Mouse (Mus musculus) embryonic facial prominence, embryonic 14.5 days (tissue): ENCODE results near the gene Atg4a. TPM values are rescaled to one million over a fixed set of nuclear protein-coding genes. Genes with fewer than 3 reads are reported as not detected.
A peak's percentile ranks its signal among the peaks of the same experiment; 100 is the strongest.

ENCODE experiments used
- ATAC-seq: fragments of 200-750 bp; cut with Nextera tagmentation; 2 replicates; pipeline ENCODE4 v1.8.0; 2017; ENCODE audit warnings: low read depth, moderate number of reproducible peaks, moderate TSS enrichment
- DNase-seq: peaks from one replicate; pipeline ENCODE4 v3.0.0-alpha.2; 2015; ENCODE audit warnings: low spot score
- H3K27ac ChIP-seq: fragments of 300-500 bp; sonication (generic); replicated peaks from 2 replicates; pipeline ENCODE4 v1.5.1; 2014; ENCODE audit warnings: low read depth, mild to moderate bottlenecking, low read length, moderate library complexity
- H3K27me3 ChIP-seq: fragments of 300-500 bp; sonication (generic); replicated peaks from 2 replicates; pipeline ENCODE4 v1.6.1; 2014; ENCODE audit warnings: low read length; ENCODE audit not compliant: control insufficient read depth, insufficient read depth
- H3K36me3 ChIP-seq: fragments of 300-500 bp; sonication (generic); 2 replicates; pipeline ENCODE4 v1.6.1; 2014; ENCODE audit warnings: low read length, mixed read lengths; ENCODE audit not compliant: control insufficient read depth, insufficient read depth
- H3K4me1 ChIP-seq: fragments of 300-500 bp; sonication (generic); 2 replicates; pipeline ENCODE4 v1.6.1; 2014; ENCODE audit warnings: antibody characterized with exemption, low read length; ENCODE audit not compliant: control insufficient read depth, insufficient read depth
- H3K4me2 ChIP-seq: fragments of 300-500 bp; sonication (generic); 2 replicates; pipeline ENCODE4 v1.6.1; 2014; ENCODE audit warnings: low read depth, mild to moderate bottlenecking, low read length, moderate library complexity, mixed read lengths
- H3K4me3 ChIP-seq: fragments of 300-500 bp; sonication (generic); 2 replicates; pipeline ENCODE4 v1.5.1; 2014; ENCODE audit warnings: low read depth, mild to moderate bottlenecking, low read length
- H3K9ac ChIP-seq: fragments of 300-500 bp; sonication (generic); 2 replicates; pipeline ENCODE4 v1.6.1; 2014; ENCODE audit warnings: low read depth, mild to moderate bottlenecking, low read length, moderate library complexity, mixed read lengths
- H3K9me3 ChIP-seq: fragments of 300-500 bp; sonication (generic); 2 replicates; pipeline ENCODE4 v1.6.1; 2016; ENCODE audit warnings: low read length; ENCODE audit not compliant: control insufficient read depth
- WGBS: fragments of 180-500 bp; shearing (Covaris S2); extraction: QIAGEN DNeasy Blood & Tissue Kit; methylation state at CpG from one replicate; pipeline ENCODE4 v1.1.7; 2014; 5-methylcytosine and 5-hydroxymethylcytosine counted together
- polyA plus RNA-seq: library from polyadenylated mRNA; unstranded; fragments of >200 nt; fragmentation: Nextera tagmentation; extraction: Ambion mirVana; gene quantifications from 2 replicates; pipeline ENCODE4 v1.2.1, GENCODE M21; 2014

Gene Atg4a
- polyA plus RNA-seq, 1 experiment from 2014 or later = 30.3 TPM

GRCm38 (mm10) chrX:140998885-140999284 lies 42.2 kb downstream of the Atg4a start:
- H3K9ac ChIP-seq = no peak overlapping the region
- no peak for DNase-seq
- no peak for ATAC-seq
- no peak overlapping the region for H3K4me2 ChIP-seq
- no peaks in the 10 kb centered on the region for H3K4me1 ChIP-seq
- H3K4me3 ChIP-seq = no peak overlapping the region
- H3K9me3 ChIP-seq = no peaks in the 10 kb centered on the region
- no peaks in the 10 kb centered on the region for H3K36me3 ChIP-seq
- H3K27me3 ChIP-seq = peaks cover 9% of the 10 kb centered on the region; the same call in 1 of the 2 replicates
- no peak overlapping the region for H3K27ac ChIP-seq

- Histone ChIP-seq H3K36me3 (no peaks in the 10 kb centered on the region), H3K9me3 (no peaks in the 10 kb centered on the region), H3K9ac (no peak overlapping the region), H3K4me3 (no peak overlapping the region), H3K4me1 (no peaks in the 10 kb centered on the region), H3K27me3 (peaks cover 8% of the 10 kb centered on the region; the same call in 1 of the 2 replicates), H3K4me2 (no peak overlapping the region), H3K27ac (no peak overlapping the region)
- WGBS = 75% methylated on average over 1 of the region's 1 CpGs
- DNase-seq (no peak), ATAC-seq (no peak)
These were observed 193.0 kb downstream of the Atg4a start for GRCm38 (mm10) chrX:141149705-141150104.

- no peak overlapping the region for H3K4me2 ChIP-seq
- H3K27me3 ChIP-seq = peaks cover 8% of the 10 kb centered on the region; the same call in 1 of the 2 replicates
- H3K9ac ChIP-seq = no peak overlapping the region
- no peaks in the 10 kb centered on the region for H3K4me1 ChIP-seq
- no peaks in the 10 kb centered on the region for H3K36me3 ChIP-seq
- H3K4me3 ChIP-seq = no peak overlapping the region
- H3K9me3 ChIP-seq = no peaks in the 10 kb centered on the region
- H3K27ac ChIP-seq = no peak overlapping the region
- no peak for DNase-seq
- ATAC-seq = no peak
These were observed 193.6 kb downstream of the Atg4a start for GRCm38 (mm10) chrX:141150290-141150689.

GRCm38 (mm10) chrX:141151182-141151581 lies 194.5 kb downstream of the Atg4a start:
- no peak for ATAC-seq
- peaks cover 8% of the 10 kb centered on the region; the same call in 1 of the 2 replicates for H3K27me3 ChIP-seq

GRCm38 (mm10) chrX:141156696-141157095 lies 200.0 kb downstream of the Atg4a start:
- H3K4me2 ChIP-seq = no peak overlapping the region
- H3K27me3 ChIP-seq = peaks cover 12% of the 10 kb centered on the region

More at GRCm38 (mm10) chrX:141151182-141151581, 194.5 kb downstream of the Atg4a start:
- no peaks in the 10 kb centered on the region for H3K9me3 ChIP-seq
- H3K4me2 ChIP-seq = no peak overlapping the region
- H3K9ac ChIP-seq = no peak overlapping the region
- no peak overlapping the region for H3K27ac ChIP-seq
- no peak overlapping the region for H3K4me3 ChIP-seq
- H3K36me3 ChIP-seq = no peaks in the 10 kb centered on the region
- H3K4me1 ChIP-seq = no peaks in the 10 kb centered on the region
- DNase-seq = no peak

GRCm38 (mm10) chrX:141157626-141158025 lies 200.9 kb downstream of the Atg4a start:
- Histone ChIP-seq H3K27me3 (peaks cover 7% of the 10 kb centered on the region; the same call in 1 of the 2 replicates), H3K9me3 (no peaks in the 10 kb centered on the region), H3K36me3 (no peaks in the 10 kb centered on the region), H3K9ac (no peak overlapping the region), H3K4me3 (no peak overlapping the region), H3K4me2 (no peak overlapping the region), H3K4me1 (no peaks in the 10 kb centered on the region), H3K27ac (no peak overlapping the region)
- DNase-seq (no peak), ATAC-seq (no peak)
- WGBS = 58% methylated on average over 4 of the region's 4 CpGs

More at GRCm38 (mm10) chrX:141156696-141157095, 200.0 kb downstream of the Atg4a start:
- no peaks in the 10 kb centered on the region for H3K36me3 ChIP-seq
- no peak overlapping the region for H3K9ac ChIP-seq
- ATAC-seq (no peak), DNase-seq (peak; percentile 17)
- H3K4me1 ChIP-seq = no peaks in the 10 kb centered on the region
- H3K27ac ChIP-seq = no peak overlapping the region
- H3K4me3 ChIP-seq = no peak overlapping the region
- WGBS = 16% methylated on average over 2 of the region's 2 CpGs
- H3K9me3 ChIP-seq = no peaks in the 10 kb centered on the region

GRCm38 (mm10) chrX:141158160-141158559 lies 201.5 kb downstream of the Atg4a start:
- WGBS = 34% methylated on average over 4 of the region's 4 CpGs
- ATAC-seq (no peak), DNase-seq (peak; percentile 12)
- Histone ChIP-seq H3K9ac (no peak overlapping the region), H3K4me2 (no peak overlapping the region), H3K4me1 (no peaks in the 10 kb centered on the region), H3K4me3 (no peak overlapping the region), H3K9me3 (no peaks in the 10 kb centered on the region), H3K36me3 (no peaks in the 10 kb centered on the region), H3K27me3 (peaks cover 7% of the 10 kb centered on the region; the same call in 1 of the 2 replicates), H3K27ac (no peak overlapping the region)

- no peaks in the 10 kb centered on the region for H3K4me1 ChIP-seq
- no peak for DNase-seq
- H3K9me3 ChIP-seq = no peaks in the 10 kb centered on the region
- peaks cover 7% of the 10 kb centered on the region for H3K27me3 ChIP-seq
- 78% methylated on average over 3 of the region's 3 CpGs for WGBS
- ATAC-seq = no peak
- H3K9ac ChIP-seq = no peak overlapping the region
- H3K4me3 ChIP-seq = no peak overlapping the region
- no peak overlapping the region for H3K27ac ChIP-seq
- H3K4me2 ChIP-seq = no peak overlapping the region
- H3K36me3 ChIP-seq = no peaks in the 10 kb centered on the region
These were observed 203.7 kb downstream of the Atg4a start for GRCm38 (mm10) chrX:141160371-141160770.

- Histone ChIP-seq H3K4me1 (no peaks in the 10 kb centered on the region), H3K27me3 (peaks cover 22% of the 10 kb centered on the region), H3K4me2 (no peak overlapping the region), H3K9me3 (no peaks in the 10 kb centered on the region), H3K9ac (no peak overlapping the region), H3K4me3 (no peak overlapping the region), H3K36me3 (no peaks in the 10 kb centered on the region), H3K27ac (no peak overlapping the region)
- no peak for DNase-seq
- WGBS = 96% methylated on average over 4 of the region's 4 CpGs
- ATAC-seq = no peak
These were observed 208.4 kb downstream of the Atg4a start for GRCm38 (mm10) chrX:141165067-141165466.
